Mouse (Mus musculus) liver, embryonic 12.5 days (tissue): ENCODE data around the gene Srp54c. TPM values are rescaled to one million over a fixed set of nuclear protein-coding genes. Genes with fewer than 3 reads are reported as not detected.

Source experiments
- ATAC-seq: fragments of 200-750 bp; cut with Nextera tagmentation; 2 replicates; pipeline ENCODE4 v1.8.0; 2017; ENCODE audit warnings: moderate number of reproducible peaks, mild to moderate bottlenecking, moderate library complexity
- H3K27ac ChIP-seq: fragments of 300-500 bp; sonication (generic); 2 replicates; pipeline ENCODE4 v1.5.1; 2016; ENCODE audit warnings: mild to moderate bottlenecking
- H3K27me3 ChIP-seq: fragments of 300-500 bp; sonication (generic); replicated peaks from 2 replicates; pipeline ENCODE4 v1.6.1; 2016; ENCODE audit warnings: mild to moderate bottlenecking, moderate library complexity
- H3K36me3 ChIP-seq: fragments of 300-500 bp; sonication (generic); 2 replicates; pipeline ENCODE4 v1.6.1; 2016; ENCODE audit warnings: mild to moderate bottlenecking, moderate library complexity
- H3K4me1 ChIP-seq: fragments of 300-500 bp; sonication (generic); 2 replicates; pipeline ENCODE4 v1.6.1; 2016
- H3K4me2 ChIP-seq: fragments of 300-500 bp; sonication (generic); 2 replicates; pipeline ENCODE4 v1.6.1; 2016; ENCODE audit warnings: mild to moderate bottlenecking, moderate library complexity
- H3K4me3 ChIP-seq: fragments of 300-500 bp; sonication (generic); 2 replicates; pipeline ENCODE4 v1.5.1; 2016; ENCODE audit warnings: mild to moderate bottlenecking, moderate library complexity
- H3K9ac ChIP-seq: fragments of 300-500 bp; sonication (generic); 2 replicates; pipeline ENCODE4 v1.6.1; 2016; ENCODE audit warnings: mild to moderate bottlenecking, moderate library complexity
- H3K9me3 ChIP-seq: fragments of 300-500 bp; sonication (generic); replicated peaks from 2 replicates; pipeline ENCODE4 v1.6.1; 2016; ENCODE audit warnings: mild to moderate bottlenecking, moderate library complexity
- WGBS: fragments of 180-500 bp; shearing (Covaris S2); methylation state at CpG from one replicate; pipeline ENCODE4 v1.1.7; 2016; ENCODE audit not compliant: insufficient replicate concordance; 5-methylcytosine and 5-hydroxymethylcytosine counted together
- polyA plus RNA-seq: library from polyadenylated mRNA; unstranded; fragments of >200 nt; fragmentation: Nextera tagmentation; extraction: Ambion mirVana; gene quantifications from 2 replicates; pipeline ENCODE4 v1.2.1, GENCODE M21; 2016

Gene Srp54c
- polyA plus RNA-seq, 1 experiment from 2014 or later, result 49.3 TPM

GRCm38 (mm10) chr12:55298112-55298511, 68.1 kb downstream of the Srp54c start:
- Histone ChIP-seq H3K4me1 (peaks cover 25% of the 10 kb centered on the region), H3K27ac (no peak overlapping the region), H3K4me2 (no peak overlapping the region), H3K27me3 (no peaks in the 10 kb centered on the region), H3K9ac (no peak overlapping the region), H3K9me3 (no peaks in the 10 kb centered on the region), H3K36me3 (peaks cover 58% of the 10 kb centered on the region), H3K4me3 (no peak overlapping the region)
- WGBS, result 86% methylated on average over 9 of the region's 9 CpGs
- ATAC-seq, result no peak

- H3K9ac ChIP-seq, result no peak within 1 kb of the TSS
- H3K4me3 ChIP-seq, result no peak within 1 kb of the TSS
- WGBS, result 73% methylated on average over 5 of the region's 5 CpGs
- ATAC-seq, result no peak
- H3K4me2 ChIP-seq, result no peak within 1 kb of the TSS
- no peaks in the 10 kb centered on the region for H3K9me3 ChIP-seq
- no peak within 1 kb of the TSS for H3K27ac ChIP-seq
- H3K36me3 ChIP-seq, result peaks cover 47% of the 10 kb centered on the region
- H3K4me1 ChIP-seq, result peaks cover 33% of the 10 kb centered on the region
- no peaks in the 10 kb centered on the region for H3K27me3 ChIP-seq
Measured at GRCm38 (mm10) chr12:55299336-55299735, 69.4 kb downstream of the Srp54c start, which contains the start of gene 1110008L16Rik. TSS of gene 1110008L16Rik (plus strand) at chr12:55299577.

- WGBS, result 69% methylated on average over 3 of the region's 3 CpGs
- H3K27ac ChIP-seq, result peak overlapping the region; percentile 96
Measured at GRCm38 (mm10) chr12:55300820-55301351, 70.9 kb downstream of the Srp54c start.

DNA sequence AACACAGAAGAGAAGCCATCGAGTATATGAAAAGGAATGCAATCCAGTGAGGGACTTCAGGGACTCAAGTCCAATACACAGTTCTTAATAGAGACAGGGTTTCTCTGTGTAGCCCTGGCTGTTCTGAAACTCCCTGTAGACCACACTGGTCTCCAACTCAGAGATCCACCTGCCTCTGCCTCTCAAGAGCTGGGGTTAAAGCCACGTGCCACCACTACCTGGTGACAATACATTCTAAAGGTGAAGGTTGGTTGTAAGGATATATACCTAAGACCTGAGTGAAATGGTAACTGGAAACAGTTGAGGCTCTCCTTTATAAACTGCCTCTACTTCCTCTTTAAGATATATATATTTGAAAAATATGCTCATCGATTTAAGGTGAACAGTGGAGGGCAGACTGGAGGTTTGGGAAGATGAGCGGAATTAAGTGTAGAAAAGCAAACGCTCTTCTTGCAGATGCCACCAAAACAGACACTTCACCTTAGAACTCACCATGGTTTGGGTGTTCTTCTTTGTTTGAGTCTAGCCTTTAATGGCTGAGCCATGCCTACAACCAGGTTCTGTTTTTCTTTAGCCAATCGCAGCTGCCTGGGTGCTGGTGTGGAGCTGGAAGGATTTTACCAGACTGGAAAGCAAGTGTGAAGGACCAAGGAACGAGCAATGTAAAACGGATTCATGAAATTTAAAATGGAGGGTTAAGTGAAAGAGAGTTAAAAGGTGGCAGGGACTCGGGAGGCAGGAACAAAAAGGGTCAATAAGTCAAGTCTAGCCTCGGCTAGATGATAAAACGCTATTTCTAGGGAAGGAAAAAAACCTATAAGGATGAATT, 71.7 kb downstream of the Srp54c start:
- Histone ChIP-seq H3K27me3 (no peaks in the 10 kb centered on the region), H3K4me2 (peak overlapping the region; percentile 73), H3K4me1 (peaks cover 33% of the 10 kb centered on the region), H3K27ac (peak overlapping the region; percentile 96), H3K9me3 (0 out of 2 replicates have a peak, but pooled peaks cover 4% of the 10 kb centered on the region), H3K36me3 (peaks cover 41% of the 10 kb centered on the region), H3K4me3 (peak overlapping the region; percentile 69), H3K9ac (peak overlapping the region; percentile 80)
- 23% methylated on average over 11 of the region's 11 CpGs for WGBS
- ATAC-seq, result no peak

More at GRCm38 (mm10) chr12:55300820-55301351, 70.9 kb downstream of the Srp54c start:
- Histone ChIP-seq H3K27me3 (no peaks in the 10 kb centered on the region), H3K4me3 (peak overlapping the region; percentile 69), H3K9me3 (no peaks in the 10 kb centered on the region), H3K4me2 (peak overlapping the region; percentile 73), H3K36me3 (peaks cover 41% of the 10 kb centered on the region), H3K9ac (peak overlapping the region; percentile 80), H3K4me1 (peaks cover 33% of the 10 kb centered on the region)
- no peak for ATAC-seq

- peak; percentile 94 for ATAC-seq
- Histone ChIP-seq H3K9ac (peak within 1 kb of the TSS; percentile 80), H3K27me3 (no peaks in the 10 kb centered on the region), H3K4me1 (peaks cover 33% of the 10 kb centered on the region), H3K4me2 (peak within 1 kb of the TSS; percentile 73), H3K27ac (peak within 1 kb of the TSS; percentile 96), H3K36me3 (peaks cover 41% of the 10 kb centered on the region), H3K9me3 (0 out of 2 replicates have a peak, but pooled peaks cover 4% of the 10 kb centered on the region), H3K4me3 (peak within 1 kb of the TSS; percentile 69)
- whole genome bisulfite sequencing, result under 1% methylated on average over 55 of the region's 55 CpGs
Measured at GRCm38 (mm10) chr12:55302485-55303441, 72.8 kb downstream of the Srp54c start, which contains the start of gene Ppp2r3c. TSS of gene Ppp2r3c (minus strand) at chr12:55302998.

DNA sequence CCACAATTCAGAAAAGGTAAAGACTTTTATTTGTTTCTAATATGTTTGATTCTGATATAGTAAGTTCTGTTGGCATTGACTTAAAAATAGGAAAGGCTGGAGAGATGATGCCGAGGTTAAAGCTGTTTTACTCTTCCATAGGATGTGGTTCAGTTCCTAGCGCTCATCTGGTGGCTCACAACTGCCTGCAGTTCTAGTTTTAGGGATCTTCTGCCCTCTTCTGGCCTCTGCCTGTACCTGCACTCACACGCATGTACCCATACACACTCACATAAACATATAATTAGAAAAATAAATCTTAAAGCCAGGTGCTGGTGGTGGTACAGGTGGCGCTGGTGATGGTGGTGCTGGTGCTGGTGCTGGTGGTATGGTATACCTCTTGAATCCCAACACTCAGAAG, 76.4 kb downstream of the Srp54c start:
- no peak overlapping the region for H3K27ac ChIP-seq
- no peak overlapping the region for H3K4me2 ChIP-seq
- peaks cover 13% of the 10 kb centered on the region for H3K4me1 ChIP-seq
- no peaks in the 10 kb centered on the region for H3K27me3 ChIP-seq
- 0 out of 2 replicates have a peak, but pooled peaks cover 4% of the 10 kb centered on the region for H3K9me3 ChIP-seq
- H3K9ac ChIP-seq, result no peak overlapping the region
- H3K36me3 ChIP-seq, result peaks cover 51% of the 10 kb centered on the region
- WGBS, result 85% methylated on average over 4 of the region's 4 CpGs
- no peak for ATAC-seq
- H3K4me3 ChIP-seq, result no peak overlapping the region

GRCm38 (mm10) chr12:55307566-55307965, 77.6 kb downstream of the Srp54c start:
- Histone ChIP-seq H3K4me2 (no peak overlapping the region), H3K4me1 (peaks cover 8% of the 10 kb centered on the region), H3K9me3 (0 out of 2 replicates have a peak, but pooled peaks cover 4% of the 10 kb centered on the region), H3K36me3 (peaks cover 54% of the 10 kb centered on the region), H3K27ac (no peak overlapping the region), H3K9ac (no peak overlapping the region), H3K4me3 (no peak overlapping the region), H3K27me3 (no peaks in the 10 kb centered on the region)
- WGBS, result 75% methylated on average over 6 of the region's 6 CpGs
- ATAC-seq, result no peak

- Histone ChIP-seq H3K9me3 (0 out of 2 replicates have a peak, but pooled peaks cover 4% of the 10 kb centered on the region), H3K27me3 (no peaks in the 10 kb centered on the region), H3K4me3 (no peak overlapping the region), H3K27ac (no peak overlapping the region), H3K9ac (no peak overlapping the region), H3K4me1 (peaks cover 5% of the 10 kb centered on the region), H3K36me3 (peaks cover 54% of the 10 kb centered on the region), H3K4me2 (no peak overlapping the region)
- no peak for ATAC-seq
- WGBS, result 84% methylated on average over 9 of the region's 9 CpGs
Measured at GRCm38 (mm10) chr12:55308731-55309130, 78.8 kb downstream of the Srp54c start.

DNA sequence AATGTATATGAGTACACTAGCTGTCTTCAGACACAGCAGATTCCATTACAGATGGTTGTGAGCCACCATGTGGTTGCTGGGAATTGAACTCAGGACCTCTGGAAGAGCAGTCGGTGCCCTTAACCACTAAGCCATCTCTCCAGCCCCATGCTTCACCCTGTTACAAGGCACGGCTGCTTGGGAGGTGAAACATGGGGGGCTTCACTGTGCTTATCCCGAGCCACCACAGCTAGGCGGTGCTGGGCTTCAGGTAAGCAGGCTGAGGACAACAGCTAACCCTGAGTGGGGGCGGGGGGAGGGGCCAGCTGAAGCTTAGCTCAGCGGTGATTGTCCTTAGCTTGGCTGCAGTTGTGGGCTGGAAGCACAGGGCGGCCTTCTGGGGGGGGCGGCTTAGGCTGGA, 79.5 kb downstream of the Srp54c start:
- Histone ChIP-seq H3K27me3 (no peaks in the 10 kb centered on the region), H3K4me3 (no peak overlapping the region), H3K9ac (no peak overlapping the region), H3K9me3 (0 out of 2 replicates have a peak, but pooled peaks cover 4% of the 10 kb centered on the region), H3K4me2 (no peak overlapping the region), H3K4me1 (no peaks in the 10 kb centered on the region), H3K36me3 (peaks cover 58% of the 10 kb centered on the region), H3K27ac (no peak overlapping the region)
- no peak for ATAC-seq
- WGBS, result 74% methylated on average over 8 of the region's 8 CpGs

DNA sequence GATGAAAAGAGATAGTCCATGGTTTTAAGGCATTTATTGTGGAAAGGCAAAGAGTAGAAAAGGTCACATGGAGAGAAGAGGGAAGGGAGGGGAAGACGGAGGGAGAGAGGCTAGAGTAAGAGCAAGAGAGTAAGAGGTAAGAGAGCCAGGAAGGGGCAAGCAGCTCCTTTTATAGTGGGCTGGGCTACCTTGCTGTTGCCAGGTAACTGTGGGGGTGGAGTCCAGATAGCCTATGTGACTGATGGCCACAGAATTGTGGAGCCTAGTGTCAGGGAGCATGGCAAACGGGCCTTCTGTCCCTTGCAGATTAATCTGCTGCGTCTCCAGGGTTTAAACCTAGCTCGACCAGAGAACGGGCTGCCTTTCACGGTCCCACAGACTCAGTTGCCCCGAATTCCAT, 81.9 kb downstream of the Srp54c start:
- Histone ChIP-seq H3K27me3 (no peaks in the 10 kb centered on the region), H3K4me3 (no peak overlapping the region), H3K4me1 (no peaks in the 10 kb centered on the region), H3K9ac (no peak overlapping the region), H3K27ac (no peak overlapping the region), H3K36me3 (peaks cover 48% of the 10 kb centered on the region), H3K4me2 (no peak overlapping the region), H3K9me3 (no peaks in the 10 kb centered on the region)
- no peak for ATAC-seq
- WGBS, result 83% methylated on average over 7 of the region's 7 CpGs
